7 mouse cellular contexts compared by ENCODE assay signal in the genomic region with DNA sequence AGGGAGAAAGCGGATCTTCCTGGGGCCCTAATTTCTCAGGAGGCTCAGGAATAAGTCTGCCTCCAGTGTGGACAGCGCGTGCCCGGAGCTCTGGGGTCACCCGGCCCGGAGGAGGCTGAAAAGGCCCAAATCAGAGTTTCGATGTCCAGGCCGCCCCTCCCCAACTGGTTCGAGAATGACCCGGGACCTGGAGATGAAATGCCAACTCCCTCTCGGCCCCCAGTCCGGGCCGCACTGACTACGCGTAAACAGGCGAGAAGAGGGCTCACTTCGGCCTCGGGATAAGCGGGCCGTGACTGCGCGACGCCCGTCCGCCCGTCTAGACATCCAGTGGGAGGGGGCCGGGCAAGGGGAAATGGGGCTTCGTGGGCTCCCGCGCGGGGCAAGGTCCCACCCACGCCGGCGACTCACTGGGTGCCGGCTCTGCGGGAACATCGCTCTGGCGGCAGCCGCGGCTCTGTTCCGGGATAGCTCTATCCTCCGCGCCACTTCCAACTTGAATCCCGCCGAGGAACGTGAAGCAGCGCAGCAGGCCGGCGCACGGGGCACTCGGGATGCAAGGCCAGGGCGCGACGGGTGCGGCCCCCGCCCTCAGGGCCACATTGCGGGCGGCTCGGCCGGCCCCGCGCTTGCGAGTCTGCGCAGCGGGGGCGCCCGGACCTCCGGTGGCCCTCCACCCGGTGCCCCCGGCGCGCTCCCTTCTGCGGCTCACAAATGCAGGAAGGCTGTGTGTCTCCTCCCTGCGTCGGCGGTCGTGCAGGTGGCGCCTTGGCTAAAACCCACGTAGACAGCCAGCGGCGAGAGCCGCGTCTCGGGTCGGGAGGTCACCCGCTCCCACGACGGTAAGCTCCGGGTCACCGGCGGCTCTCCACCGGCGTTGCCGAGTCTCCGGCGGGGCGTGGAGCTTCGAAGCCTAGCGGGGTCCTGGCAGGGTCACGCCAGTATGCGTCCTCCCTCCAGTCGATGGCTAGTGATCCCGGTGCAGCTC. TPM values are rescaled to one million over a fixed set of nuclear protein-coding genes. Genes with fewer than 3 reads are reported as not detected.
DNase-seq lines count a peak whose midpoint lies in the region; ATAC-seq and TF ChIP-seq lines count a peak whose summit lies in the region.

No protein-coding gene starts in this region.

- DNase-seq in adrenal gland, adult (ENCODE audit: inconsistent age in 2 of 2, low spot score in 1 of 2), result peak; percentile 72 to 90
- peak; percentile 43 to 67 for DNase-seq in gastrocnemius, postnatal 4 days (ENCODE audit: low spot score in 2 of 2)
- DNase-seq in kidney, adult 2 months, result peak; percentile 53
- DNase-seq in naive thymus-derived CD4-positive, alpha-beta T cell, adult 2 months (ENCODE audit: low read depth), result peak; percentile 61
- peak; percentile 63 for DNase-seq in stomach, postnatal 0 days (ENCODE audit: low spot score)

- ATAC-seq in limb, embryonic 15.5 days (ENCODE audit: insufficient number of reproducible peaks, low FRiP score, low TSS enrichment, low read depth), result no peak
- no peak for ATAC-seq in stomach, postnatal 0 days (ENCODE audit: low FRiP score, low TSS enrichment)

- H3K4me2 ChIP-seq in limb, embryonic 15.5 days, result peak overlapping the region; percentile 75
- H3K4me2 ChIP-seq in stomach, postnatal 0 days (replicated peaks; ENCODE audit: low read depth), result peak overlapping the region; percentile 84

- peak overlapping the region; percentile 78 for H3K9ac ChIP-seq in limb, embryonic 15.5 days
- peak overlapping the region; percentile 80 for H3K9ac ChIP-seq in stomach, postnatal 0 days (ENCODE audit: low read length)

- no peak for TF ChIP-seq CTCF in cortical plate, adult 2 months (IDR thresholded peaks at IDR 0.05; ENCODE audit: extremely low read depth, insufficient read depth, low read length)
- TF ChIP-seq CTCF in kidney, adult 2 months (conservative IDR thresholded peaks at IDR 0.05; ENCODE audit: insufficient read depth, insufficient read length, low read depth, low read length), result no peak
- TF ChIP-seq CTCF in stomach, postnatal 0 days (IDR thresholded peaks at IDR 0.05; ENCODE audit: low read depth), result no peak

- TF ChIP-seq POLR2A in cortical plate, adult 2 months (IDR thresholded peaks at IDR 0.05; ENCODE audit: extremely low read depth, insufficient read depth, low read length), result no peak
- TF ChIP-seq POLR2A in kidney, adult 2 months (IDR thresholded peaks at IDR 0.05; ENCODE audit: low read depth, low read length), result no peak

- no peak for TF ChIP-seq EP300 in stomach, postnatal 0 days (optimal IDR thresholded peaks at IDR 0.05)

- peak overlapping the region; percentile 99 for H3K27ac ChIP-seq in cortical plate, adult 2 months (ENCODE audit: insufficient read depth, low read length)
- peak overlapping the region; percentile 70 for H3K27ac ChIP-seq in kidney, adult 2 months (ENCODE audit: insufficient read depth, low read depth, low read length)
- peak overlapping the region; percentile 98 for H3K27ac ChIP-seq in limb, embryonic 15.5 days
- H3K27ac ChIP-seq in stomach, postnatal 0 days (replicated peaks), result peak overlapping the region; percentile 95

- under 1% methylated on average over 103 of the region's 103 CpGs for WGBS in kidney, adult 2 months
- under 1% methylated on average over 98 of the region's 103 CpGs for WGBS in limb, embryonic 15.5 days
- WGBS in stomach, postnatal 0 days, result under 1% methylated on average over 97 of the region's 103 CpGs

- peak overlapping the region; percentile 90 for H3K4me3 ChIP-seq in cortical plate, adult 2 months (ENCODE audit: insufficient read depth, low read length)
- H3K4me3 ChIP-seq in kidney, adult 2 months (ENCODE audit: insufficient read depth, low read depth, low read length), result peak overlapping the region; percentile 71
- H3K4me3 ChIP-seq in limb, embryonic 15.5 days, result peak overlapping the region; percentile 91
- peak overlapping the region; percentile 77 for H3K4me3 ChIP-seq in stomach, postnatal 0 days (ENCODE audit: low read depth, low read length)

- no peaks in the 10 kb centered on the region for H3K9me3 ChIP-seq in limb, embryonic 15.5 days
- no peaks in the 10 kb centered on the region for H3K9me3 ChIP-seq in stomach, postnatal 0 days (ENCODE audit: control insufficient read depth, low read length)

- no peaks in the 10 kb centered on the region for H3K27me3 ChIP-seq in kidney, adult 2 months (replicated peaks; ENCODE audit: control insufficient read depth, insufficient read depth, low read length)
- no peaks in the 10 kb centered on the region for H3K27me3 ChIP-seq in limb, embryonic 15.5 days
- no peaks in the 10 kb centered on the region for H3K27me3 ChIP-seq in stomach, postnatal 0 days (ENCODE audit: control insufficient read depth, insufficient read depth, low read length)

- no peaks in the 10 kb centered on the region; the same call in 1 of the 2 replicates for H3K4me1 ChIP-seq in cortical plate, adult 2 months (ENCODE audit: control insufficient read depth, insufficient read depth, low read length)
- H3K4me1 ChIP-seq in kidney, adult 2 months (ENCODE audit: control insufficient read depth, insufficient read depth, low read length), result peaks cover 3% of the 10 kb centered on the region; the same call in 1 of the 2 replicates
- H3K4me1 ChIP-seq in limb, embryonic 15.5 days, result peaks cover 31% of the 10 kb centered on the region
- H3K4me1 ChIP-seq in stomach, postnatal 0 days (replicated peaks; ENCODE audit: control insufficient read depth, insufficient read depth), result peaks cover 3% of the 10 kb centered on the region; the same call in 1 of the 2 replicates

- no peaks in the 10 kb centered on the region for H3K36me3 ChIP-seq in kidney, adult 2 months (ENCODE audit: control insufficient read depth, insufficient read depth, low read length)
- no peaks in the 10 kb centered on the region for H3K36me3 ChIP-seq in limb, embryonic 15.5 days
- H3K36me3 ChIP-seq in stomach, postnatal 0 days (ENCODE audit: control insufficient read depth, insufficient read depth, low read length), result no peaks in the 10 kb centered on the region

RNA-seq across cellular contexts. Expression of gene Tle1, which starts 0.9 kb away (rescaled TPM):
- polyA plus RNA-seq in cortical plate, adult 2 months (2012; rRNA removed), result 45.4 and 46.7 TPM in 2 replicates
- total RNA-seq in gastrocnemius, postnatal 4 days (2021), result 10 to 100 TPM; 36.9 to 42.4 TPM
- polyA plus RNA-seq in kidney, adult 2 months (2012; rRNA removed), result 16.8 and 20.3 TPM in 2 replicates
- polyA plus RNA-seq in limb, embryonic 15.5 days (2015; fragmentation: Nextera tagmentation; extraction: Ambion mirVana), result 16.8 and 22.3 TPM in 2 replicates
- polyA plus RNA-seq in stomach, postnatal 0 days (2015; fragmentation: Nextera tagmentation; extraction: Ambion mirVana), result 10.0 and 11.3 TPM in 2 replicates
